Mouse (Mus musculus): Measurements from ENCODE around the gene Gm5485.

Gene Gm5485

GRCm38 (mm10) chr16:48373711-48374485 lies 38.3 kb downstream of the Gm5485 start:
- peak; percentile 82 for ATAC-seq (ENCODE audit: insufficient number of reproducible peaks, low FRiP score, low TSS enrichment)

GRCm38 (mm10) chr16:48372461-48372860 lies 39.8 kb downstream of the Gm5485 start:
- ATAC-seq (ENCODE audit: insufficient number of reproducible peaks, low FRiP score, low TSS enrichment), result peak; percentile 86

- peak; percentile 23; the same call in 1 of the 2 replicates for ATAC-seq (ENCODE audit: insufficient number of reproducible peaks, low FRiP score, low TSS enrichment)
Observed at GRCm38 (mm10) chr16:48368096-48368495, 44.1 kb downstream of the Gm5485 start.

GRCm38 (mm10) chr16:48366801-48367200 lies 45.4 kb downstream of the Gm5485 start:
- no peak for ATAC-seq (ENCODE audit: insufficient number of reproducible peaks, low FRiP score, low TSS enrichment)

- ATAC-seq (ENCODE audit: insufficient number of reproducible peaks, low FRiP score, low TSS enrichment), result peak; percentile 57; the same call in 1 of the 2 replicates
Observed at GRCm38 (mm10) chr16:48360887-48361286, 51.3 kb downstream of the Gm5485 start.

GRCm38 (mm10) chr16:48356417-48356816 lies 55.8 kb downstream of the Gm5485 start:
- no peak for ATAC-seq (ENCODE audit: insufficient number of reproducible peaks, low FRiP score, low TSS enrichment)

GRCm38 (mm10) chr16:48355716-48356115 lies 56.5 kb downstream of the Gm5485 start:
- ATAC-seq (ENCODE audit: insufficient number of reproducible peaks, low FRiP score, low TSS enrichment), result no peak

Data from cerebellum, adult (tissue).